Mouse (Mus musculus): ENCODE results near the gene Rrp8.

DNA sequence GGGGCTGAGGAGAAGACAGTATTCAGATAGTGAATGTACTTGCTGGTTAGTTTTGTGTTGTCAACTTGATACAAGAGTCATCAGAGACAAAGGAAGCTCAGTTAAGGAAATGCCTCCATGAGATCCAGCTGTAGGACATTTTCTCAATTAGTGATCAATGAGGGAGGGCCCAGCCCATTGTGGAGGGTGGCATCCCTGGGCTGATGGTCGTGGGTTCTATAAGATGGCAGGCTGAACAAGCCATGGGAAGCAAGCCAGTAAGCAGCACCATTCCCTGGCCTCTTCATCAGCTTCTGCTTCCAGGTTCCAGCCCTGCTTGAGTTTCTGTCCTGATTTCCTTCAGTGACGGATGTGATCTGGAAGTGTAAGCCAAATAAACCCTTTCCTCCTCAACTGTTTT, 10.6 kb upstream of the Rrp8 start:
- TF ChIP-seq CTCF (IDR thresholded peaks at IDR 0.05; ENCODE audit: control insufficient read depth, insufficient read depth, insufficient replicate concordance, low read depth, low read length) = no peak
- TF ChIP-seq POLR2A (IDR thresholded peaks at IDR 0.05; ENCODE audit: control insufficient read depth, low read depth, low read length) = no peak

All from testis, adult 2 months (tissue).